Mouse (Mus musculus): Measurements from ENCODE around the gene Olfr1317.

DNA sequence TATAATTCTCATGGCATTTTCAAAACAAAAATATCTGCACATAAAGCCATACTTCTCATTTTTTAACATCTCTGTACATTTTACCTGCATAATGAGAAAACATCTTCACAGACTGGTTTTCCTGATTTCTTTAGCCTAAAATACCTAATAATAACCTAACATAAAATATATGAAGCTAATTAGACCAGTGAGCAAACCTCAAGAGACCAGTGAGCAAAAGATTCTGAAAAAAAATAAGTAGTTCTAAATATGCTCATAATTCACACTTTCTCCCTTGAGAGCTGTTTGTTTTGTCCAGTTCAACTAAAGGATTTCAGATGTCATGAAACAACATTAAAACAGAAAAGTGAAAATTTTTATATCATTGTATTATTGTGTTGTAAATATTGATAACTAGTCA is 43.4 kb upstream of the Olfr1317 start, which contains the start of gene Olfr1314:
- TF ChIP-seq CTCF (IDR thresholded peaks at IDR 0.05; ENCODE audit: control insufficient read depth, insufficient read depth, low read length) (no peak), POLR2A (IDR thresholded peaks at IDR 0.05; ENCODE audit: borderline replicate concordance, control insufficient read depth, low read depth, low read length) (no peak)
